Mouse (Mus musculus): ENCODE results near the gene Slc17a2. TPM values are rescaled to one million over a fixed set of nuclear protein-coding genes. Genes with fewer than 3 reads are reported as not detected.

The Slc17a2 gene
- total RNA-seq (2014; rRNA removed): not detected in 2 replicates
- polyA plus RNA-seq (2015; fragmentation: Nextera tagmentation; extraction: Ambion mirVana): 0.10 TPM in 1 of 2 replicates, not detected in the other

GRCm38 (mm10) chr13:23806422-23807052 is at the start of gene Slc17a2:
Gene Slc17a2 (plus strand): TSS chr13:23806993.
- Histone ChIP-seq H3K27me3 (ENCODE audit: insufficient read depth, low read length) (no peaks in the 10 kb centered on the region), H3K36me3 (ENCODE audit: insufficient read depth, low read length) (no peaks in the 10 kb centered on the region), H3K4me1 (ENCODE audit: insufficient read depth, low read length) (no peaks in the 10 kb centered on the region), H3K4me2 (ENCODE audit: low read depth, low read length) (no peak within 1 kb of the TSS), H3K4me3 (ENCODE audit: low read length) (no peak within 1 kb of the TSS), H3K27ac (no peak within 1 kb of the TSS), H3K9me3 (ENCODE audit: low read length) (no peaks in the 10 kb centered on the region), H3K9ac (replicated peaks; ENCODE audit: low read length) (no peak within 1 kb of the TSS)
- no peak for TF ChIP-seq CTCF (IDR thresholded peaks at IDR 0.05; ENCODE audit: low read depth)
- DNase-seq (ENCODE audit: low spot score): no peak
- ATAC-seq: no peak
- WGBS: 83% methylated on average over 15 of the region's 15 CpGs

- DNase-seq (ENCODE audit: low spot score) (peak; percentile 33), ATAC-seq (no peak; the same call in 1 of the 2 replicates)
- Histone ChIP-seq H3K4me3 (ENCODE audit: low read length) (peak overlapping the region; percentile 37), H3K27ac (peak overlapping the region; percentile 80), H3K4me2 (ENCODE audit: low read depth, low read length) (peak overlapping the region; percentile 50), H3K9me3 (ENCODE audit: low read length) (no peaks in the 10 kb centered on the region), H3K4me1 (ENCODE audit: insufficient read depth, low read length) (no peaks in the 10 kb centered on the region), H3K27me3 (ENCODE audit: insufficient read depth, low read length) (no peaks in the 10 kb centered on the region), H3K36me3 (ENCODE audit: insufficient read depth, low read length) (no peaks in the 10 kb centered on the region), H3K9ac (replicated peaks; ENCODE audit: low read length) (peak overlapping the region; percentile 9; the same call in 1 of the 2 replicates)
- 1% methylated on average over 16 of the region's 23 CpGs for WGBS
- TF ChIP-seq CTCF (IDR thresholded peaks at IDR 0.05; ENCODE audit: low read depth): no peak
Observed at GRCm38 (mm10) chr13:23757211-23757773, 49.5 kb upstream of the Slc17a2 start.

GRCm38 (mm10) chr13:23757921-23758320 is 48.9 kb upstream of the Slc17a2 start:
- Histone ChIP-seq H3K4me1 (ENCODE audit: insufficient read depth, low read length) (no peaks in the 10 kb centered on the region), H3K27ac (no peak overlapping the region), H3K27me3 (ENCODE audit: insufficient read depth, low read length) (no peaks in the 10 kb centered on the region), H3K4me3 (ENCODE audit: low read length) (no peak overlapping the region), H3K9ac (replicated peaks; ENCODE audit: low read length) (no peak overlapping the region), H3K36me3 (ENCODE audit: insufficient read depth, low read length) (no peaks in the 10 kb centered on the region), H3K9me3 (ENCODE audit: low read length) (no peaks in the 10 kb centered on the region), H3K4me2 (ENCODE audit: low read depth, low read length) (no peak overlapping the region)
- WGBS: 40% methylated on average over 3 of the region's 3 CpGs
- ATAC-seq: no peak
- no peak for TF ChIP-seq CTCF (IDR thresholded peaks at IDR 0.05; ENCODE audit: low read depth)
- no peak for DNase-seq (ENCODE audit: low spot score)

GRCm38 (mm10) chr13:23759251-23759771 is 47.5 kb upstream of the Slc17a2 start:
- H3K36me3 ChIP-seq (ENCODE audit: insufficient read depth, low read length): no peaks in the 10 kb centered on the region
- H3K27me3 ChIP-seq (ENCODE audit: insufficient read depth, low read length): no peaks in the 10 kb centered on the region
- no peak overlapping the region for H3K9ac ChIP-seq (replicated peaks; ENCODE audit: low read length)
- WGBS: 66% methylated on average over 3 of the region's 3 CpGs
- H3K27ac ChIP-seq: no peak overlapping the region
- DNase-seq (ENCODE audit: low spot score): no peak
- H3K4me3 ChIP-seq (ENCODE audit: low read length): no peak overlapping the region
- TF ChIP-seq CTCF (IDR thresholded peaks at IDR 0.05; ENCODE audit: low read depth): no peak
- H3K4me2 ChIP-seq (ENCODE audit: low read depth, low read length): no peak overlapping the region
- no peaks in the 10 kb centered on the region for H3K9me3 ChIP-seq (ENCODE audit: low read length)
- H3K4me1 ChIP-seq (ENCODE audit: insufficient read depth, low read length): peaks cover 4% of the 10 kb centered on the region
- no peak for ATAC-seq

- no peaks in the 10 kb centered on the region for H3K36me3 ChIP-seq (ENCODE audit: insufficient read depth, low read length)
- ATAC-seq: no peak
- no peaks in the 10 kb centered on the region for H3K9me3 ChIP-seq (ENCODE audit: low read length)
- no peaks in the 10 kb centered on the region for H3K27me3 ChIP-seq (ENCODE audit: insufficient read depth, low read length)
- no peak overlapping the region for H3K9ac ChIP-seq (replicated peaks; ENCODE audit: low read length)
- peak overlapping the region; percentile 84; the same call in 1 of the 2 replicates for H3K4me2 ChIP-seq (ENCODE audit: low read depth, low read length)
- H3K4me1 ChIP-seq (ENCODE audit: insufficient read depth, low read length): peaks cover 6% of the 10 kb centered on the region
- H3K4me3 ChIP-seq (ENCODE audit: low read length): no peak overlapping the region
- no peak for TF ChIP-seq CTCF (IDR thresholded peaks at IDR 0.05; ENCODE audit: low read depth)
- 80% methylated on average over 1 of the region's 1 CpGs for WGBS
- no peak for DNase-seq (ENCODE audit: low spot score)
- H3K27ac ChIP-seq: no peak overlapping the region
Observed at GRCm38 (mm10) chr13:23759916-23760239, 46.9 kb upstream of the Slc17a2 start.

GRCm38 (mm10) chr13:23760240-23760971 is 46.4 kb upstream of the Slc17a2 start:
- Histone ChIP-seq H3K27me3 (ENCODE audit: insufficient read depth, low read length) (no peaks in the 10 kb centered on the region), H3K9me3 (ENCODE audit: low read length) (no peaks in the 10 kb centered on the region), H3K4me2 (ENCODE audit: low read depth, low read length) (peak overlapping the region; percentile 84), H3K36me3 (ENCODE audit: insufficient read depth, low read length) (no peaks in the 10 kb centered on the region), H3K27ac (peak overlapping the region; percentile 89), H3K9ac (replicated peaks; ENCODE audit: low read length) (peak overlapping the region; percentile 25; the same call in 1 of the 2 replicates), H3K4me1 (ENCODE audit: insufficient read depth, low read length) (peaks cover 6% of the 10 kb centered on the region), H3K4me3 (ENCODE audit: low read length) (peak overlapping the region; percentile 41)
- ATAC-seq: peak; percentile 22
- WGBS: 1% methylated on average over 21 of the region's 27 CpGs
- TF ChIP-seq CTCF (IDR thresholded peaks at IDR 0.05; ENCODE audit: low read depth): peak; percentile 51
- peak; percentile 58 for DNase-seq (ENCODE audit: low spot score)
